Mouse (Mus musculus) kidney, embryonic 14.5 days (tissue): ENCODE measurements around the gene Prickle3. TPM values are rescaled to one million over a fixed set of nuclear protein-coding genes. Genes with fewer than 3 reads are reported as not detected.
"Not testable (repeated sequence)": the region's sequence is repeated elsewhere in the genome, so short reads cannot be mapped to it uniquely, and the experiment has no call there.

Experiments used
- ATAC-seq: fragments of 200-750 bp; cut with Nextera tagmentation; 2 replicates; pipeline ENCODE4 v1.8.0; 2017; ENCODE audit warnings: moderate number of reproducible peaks, mild to moderate bottlenecking, moderate TSS enrichment, moderate library complexity; ENCODE audit not compliant: low FRiP score, low TSS enrichment
- H3K27ac ChIP-seq: fragments of 300-500 bp; sonication (generic); 2 replicates; pipeline ENCODE4 v1.5.1; 2014; ENCODE audit warnings: low read depth, mild to moderate bottlenecking, low read length, moderate library complexity, mixed read lengths
- H3K27me3 ChIP-seq: fragments of 300-500 bp; sonication (generic); 2 replicates; pipeline ENCODE4 v1.6.1; 2014; ENCODE audit warnings: mild to moderate bottlenecking, low read length; ENCODE audit not compliant: control insufficient read depth, insufficient read depth
- H3K36me3 ChIP-seq: fragments of 300-500 bp; sonication (generic); 2 replicates; pipeline ENCODE4 v1.6.1; 2014; ENCODE audit warnings: low read length, mixed read lengths; ENCODE audit not compliant: control insufficient read depth, insufficient read depth
- H3K4me1 ChIP-seq: fragments of 300-500 bp; sonication (generic); 2 replicates; pipeline ENCODE4 v1.6.1; 2014; ENCODE audit warnings: low read length, mixed read lengths; ENCODE audit not compliant: control insufficient read depth, insufficient read depth
- H3K4me2 ChIP-seq: fragments of 300-500 bp; sonication (generic); replicated peaks from 2 replicates; pipeline ENCODE4 v1.6.1; 2014; ENCODE audit warnings: low read depth, mild to moderate bottlenecking, low read length
- H3K4me3 ChIP-seq: fragments of 300-500 bp; sonication (generic); 2 replicates; pipeline ENCODE4 v1.5.1; 2014; ENCODE audit warnings: mild to moderate bottlenecking, low read length
- H3K9ac ChIP-seq: fragments of 300-500 bp; sonication (generic); 2 replicates; pipeline ENCODE4 v1.6.1; 2014; ENCODE audit warnings: low read depth, mild to moderate bottlenecking, low read length, moderate library complexity
- H3K9me3 ChIP-seq: fragments of 300-500 bp; sonication (generic); 2 replicates; pipeline ENCODE4 v1.6.1; 2016; ENCODE audit warnings: low read length; ENCODE audit not compliant: control insufficient read depth
- WGBS: fragments of 180-500 bp; shearing (Covaris S2); extraction: QIAGEN DNeasy Blood & Tissue Kit; methylation state at CpG from one replicate; pipeline ENCODE4 v1.1.7; 2014; 5-methylcytosine and 5-hydroxymethylcytosine counted together
- polyA plus RNA-seq: library from polyadenylated mRNA; unstranded; fragments of >200 nt; fragmentation: Nextera tagmentation; extraction: Ambion mirVana; gene quantifications from 2 replicates; pipeline ENCODE4 v1.2.1, GENCODE M21; 2014

Prickle3 gene
- polyA plus RNA-seq, 1 experiment from 2014 or later, result 9.7 TPM

- Histone ChIP-seq H3K9me3 (no peaks in the 10 kb centered on the region), H3K4me1 (no peaks in the 10 kb centered on the region), H3K4me3 (peak overlapping the region; percentile 28; the same call in 1 of the 2 replicates), H3K4me2 (peak overlapping the region; percentile 40), H3K9ac (no peak overlapping the region), H3K36me3 (no peaks in the 10 kb centered on the region), H3K27me3 (no peaks in the 10 kb centered on the region), H3K27ac (no peak overlapping the region)
- 21% methylated on average over 27 of the region's 27 CpGs for WGBS
- ATAC-seq, result peak; percentile 95
These were observed 22.5 kb downstream of the Prickle3 start for GRCm38 (mm10) chrX:7679405-7680056.

- no peak overlapping the region for H3K9ac ChIP-seq
- 22% methylated on average over 12 of the region's 12 CpGs for WGBS
These were observed 23.0 kb downstream of the Prickle3 start for GRCm38 (mm10) chrX:7680057-7680412.

GRCm38 (mm10) chrX:7680864-7681263, 23.8 kb downstream of the Prickle3 start, which contains the start of gene Magix:
Gene Magix, minus strand, starts transcription at chrX:7681251.
- Histone ChIP-seq H3K4me3 (peak within 1 kb of the TSS; percentile 28; the same call in 1 of the 2 replicates), H3K27ac (no peak within 1 kb of the TSS), H3K4me1 (no peaks in the 10 kb centered on the region), H3K9me3 (no peaks in the 10 kb centered on the region), H3K36me3 (no peaks in the 10 kb centered on the region), H3K4me2 (peak within 1 kb of the TSS; percentile 40), H3K9ac (no peak within 1 kb of the TSS), H3K27me3 (no peaks in the 10 kb centered on the region)
- ATAC-seq, result no peak
- 70% methylated on average over 14 of the region's 14 CpGs for WGBS

More at GRCm38 (mm10) chrX:7680057-7680412, 23.0 kb downstream of the Prickle3 start:
- peak; percentile 25; the same call in 1 of the 2 replicates for ATAC-seq
- no peak overlapping the region for H3K27ac ChIP-seq
- no peaks in the 10 kb centered on the region for H3K27me3 ChIP-seq
- H3K4me3 ChIP-seq, result peak overlapping the region; percentile 28; the same call in 1 of the 2 replicates
- H3K36me3 ChIP-seq, result no peaks in the 10 kb centered on the region
- no peaks in the 10 kb centered on the region for H3K9me3 ChIP-seq
- no peaks in the 10 kb centered on the region for H3K4me1 ChIP-seq
- H3K4me2 ChIP-seq, result peak overlapping the region; percentile 40

- Histone ChIP-seq H3K9ac (no peak overlapping the region), H3K27me3 (no peaks in the 10 kb centered on the region), H3K4me3 (no peak overlapping the region), H3K4me2 (no peak overlapping the region), H3K9me3 (no peaks in the 10 kb centered on the region), H3K27ac (no peak overlapping the region), H3K4me1 (no peaks in the 10 kb centered on the region), H3K36me3 (no peaks in the 10 kb centered on the region)
- 95% methylated on average over 2 of the region's 2 CpGs for WGBS
- no peak for ATAC-seq
These were observed 31.3 kb downstream of the Prickle3 start for GRCm38 (mm10) chrX:7688321-7688720.

GRCm38 (mm10) chrX:7690486-7690885, 33.4 kb downstream of the Prickle3 start:
- WGBS, result 55% methylated on average over 3 of the region's 3 CpGs
- Histone ChIP-seq H3K4me2 (no peak overlapping the region), H3K27me3 (no peaks in the 10 kb centered on the region), H3K9ac (no peak overlapping the region), H3K4me3 (no peak overlapping the region), H3K27ac (no peak overlapping the region), H3K9me3 (no peaks in the 10 kb centered on the region), H3K4me1 (no peaks in the 10 kb centered on the region), H3K36me3 (no peaks in the 10 kb centered on the region)
- ATAC-seq, result no peak

GRCm38 (mm10) chrX:7692862-7693261, 35.8 kb downstream of the Prickle3 start:
- H3K4me1 ChIP-seq, result no peaks in the 10 kb centered on the region
- no peak for ATAC-seq
- no peak overlapping the region for H3K4me2 ChIP-seq
- H3K27me3 ChIP-seq, result no peaks in the 10 kb centered on the region
- no peak overlapping the region for H3K4me3 ChIP-seq
- 43% methylated on average over 4 of the region's 4 CpGs for WGBS
- no peaks in the 10 kb centered on the region for H3K9me3 ChIP-seq
- H3K9ac ChIP-seq, result no peak overlapping the region
- H3K36me3 ChIP-seq, result no peaks in the 10 kb centered on the region
- no peak overlapping the region for H3K27ac ChIP-seq

- H3K36me3 ChIP-seq, result peaks cover 8% of the 10 kb centered on the region; the same call in 1 of the 2 replicates
- H3K9ac ChIP-seq, result no peak overlapping the region
- no peaks in the 10 kb centered on the region for H3K27me3 ChIP-seq
- no peaks in the 10 kb centered on the region for H3K4me1 ChIP-seq
- H3K27ac ChIP-seq, result no peak overlapping the region
- H3K9me3 ChIP-seq, result no peaks in the 10 kb centered on the region
- peak overlapping the region; percentile 30; the same call in 1 of the 2 replicates for H3K4me2 ChIP-seq
- WGBS, result 35% methylated on average over 6 of the region's 6 CpGs
- H3K4me3 ChIP-seq, result peak overlapping the region; percentile 61; the same call in 1 of the 2 replicates
- no peak; the same call in 1 of the 2 replicates for ATAC-seq
These were observed 39.5 kb downstream of the Prickle3 start for GRCm38 (mm10) chrX:7696520-7696919.

- Histone ChIP-seq H3K36me3 (peaks cover 8% of the 10 kb centered on the region; the same call in 1 of the 2 replicates), H3K4me2 (peak within 1 kb of the TSS; percentile 50), H3K27ac (no peak within 1 kb of the TSS), H3K4me1 (no peaks in the 10 kb centered on the region), H3K27me3 (no peaks in the 10 kb centered on the region), H3K4me3 (peak within 1 kb of the TSS; percentile 61), H3K9ac (peak within 1 kb of the TSS; percentile 58), H3K9me3 (no peaks in the 10 kb centered on the region)
- peak; percentile 94 for ATAC-seq
- WGBS, result 16% methylated on average over 33 of the region's 33 CpGs
These were observed 39.9 kb downstream of the Prickle3 start, which contains the start of gene Gpkow for GRCm38 (mm10) chrX:7696954-7697381. Gene Gpkow, plus strand, starts transcription at chrX:7697131.

- H3K4me1 ChIP-seq, H3K27me3 ChIP-seq, H3K36me3 ChIP-seq, ATAC-seq, H3K27ac ChIP-seq, H3K9me3 ChIP-seq: not testable (repeated sequence)
- peak overlapping the region; percentile 36 for H3K4me2 ChIP-seq
- WGBS, result 40% methylated on average over 5 of the region's 12 CpGs
- peak overlapping the region; percentile 33; the same call in 1 of the 2 replicates for H3K4me3 ChIP-seq
- peak overlapping the region; percentile 48; the same call in 1 of the 2 replicates for H3K9ac ChIP-seq
These were observed 56.7 kb downstream of the Prickle3 start for GRCm38 (mm10) chrX:7713764-7714134.
